Mouse (Mus musculus) testis, adult 2 months (tissue): ENCODE data around the gene Atat1.

Source experiments
- CTCF ChIP-seq: fragments of 200-500 bp; IDR thresholded peaks from 2 replicates; pipeline ENCODE4 v1.5.1; 2012; ENCODE audit warnings: low read depth, mild to moderate bottlenecking, inconsistent platforms, low read length, moderate library complexity; ENCODE audit not compliant: control insufficient read depth, insufficient read depth, insufficient replicate concordance
- POLR2A ChIP-seq: fragments of 200-500 bp; IDR thresholded peaks from 2 replicates; pipeline ENCODE4 v1.6.1; 2012; ENCODE audit warnings: low read depth, mild to moderate bottlenecking, inconsistent platforms, low read length, moderate library complexity; ENCODE audit not compliant: control insufficient read depth

DNA sequence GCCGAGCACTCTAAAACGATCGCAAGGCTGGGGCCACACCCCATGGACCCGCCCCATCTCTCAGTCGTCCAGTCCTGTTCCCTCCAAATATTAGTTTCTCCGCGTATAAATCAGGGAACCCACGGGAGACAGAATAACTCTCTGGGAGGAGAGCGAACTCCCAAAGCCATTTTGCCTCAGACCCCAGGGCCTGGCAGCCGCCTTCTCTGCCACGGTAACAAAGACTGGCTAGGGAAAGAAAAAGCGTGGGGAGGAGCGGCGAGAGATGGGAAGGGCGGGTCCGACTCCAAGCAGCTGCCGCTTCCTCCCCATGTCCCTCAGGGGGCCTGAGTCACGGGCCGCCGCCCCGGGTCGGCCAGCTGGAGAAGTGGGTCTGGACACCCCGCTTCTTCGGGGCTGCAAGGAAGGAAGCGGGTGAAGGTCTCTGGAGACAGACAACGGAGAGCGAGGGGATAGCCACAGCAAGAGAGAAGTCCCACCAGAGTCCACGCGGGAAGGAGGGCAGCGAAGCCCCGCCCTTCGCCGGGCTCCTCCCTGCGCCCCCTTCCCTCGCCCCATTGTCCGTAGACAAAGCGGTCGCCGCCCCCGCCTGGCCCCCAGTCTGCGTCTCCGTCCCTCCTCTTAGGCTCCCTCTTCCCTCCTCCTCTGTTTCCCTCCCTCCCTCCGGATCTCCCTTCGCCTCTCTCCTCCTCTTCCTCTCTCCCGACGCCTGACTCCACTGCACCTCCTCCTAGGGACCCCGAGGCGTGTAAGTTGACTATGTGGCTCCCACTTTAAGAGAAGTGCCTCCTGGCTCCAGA lies 44.2 kb downstream of the Atat1 start, which contains the start of gene Ppp1r18:
- TF ChIP-seq CTCF: no peak
- TF ChIP-seq POLR2A: peak; percentile 35; the same call in 1 of the 2 replicates
